Mouse (Mus musculus) CH12.LX (cell line): ENCODE measurements at regions not wholly inside any gene's neighbourhood (a gene's known extent, or its start where the extent isn't known, plus 50 kb on each side); places are given as distances from the start of the nearest gene placed in this dataset.

Source experiments
- DNase-seq: peaks from one replicate; pipeline ENCODE4 v3.0.0-alpha.2; 2013; ENCODE audit errors: extremely low read depth
- H3K27ac ChIP-seq: 2 replicates; pipeline ENCODE4 v1.5.1; 2012; ENCODE audit warnings: low read depth, mild to moderate bottlenecking, control low read depth, moderate library complexity; ENCODE audit not compliant: insufficient read depth
- H3K27me3 ChIP-seq: replicated peaks from 2 replicates; pipeline ENCODE3; 2012; ENCODE audit warnings: inconsistent platforms
- H3K36me3 ChIP-seq, 2 experiments: replicated peaks in 1 of 2; 2 replicates each; pipeline versions ENCODE3 to v1.6.1; 2012; ENCODE audit warnings: inconsistent platforms in 1 of 2, low read length in 1 of 2, mild to moderate bottlenecking in 1 of 2, mixed read lengths in 1 of 2, moderate library complexity in 1 of 2; ENCODE audit not compliant: control insufficient read depth in 1 of 2, insufficient read depth in 1 of 2
- H3K4me1 ChIP-seq, 2 experiments: 2 replicates each; pipeline ENCODE4 v1.6.1; 2012; ENCODE audit warnings: inconsistent platforms in 1 of 2, moderate library complexity in 1 of 2; ENCODE audit not compliant: insufficient read depth in 2 of 2, control insufficient read depth in 1 of 2
- H3K4me2 ChIP-seq: 2 replicates; pipeline ENCODE4 v1.6.1; 2012; ENCODE audit warnings: low read depth, mild to moderate bottlenecking, control low read depth; ENCODE audit not compliant: poor library complexity, insufficient read depth, severe bottlenecking
- H3K4me3 ChIP-seq, 3 experiments: fragments of 150-350 bp in 1 of 3; sonication (generic) in 1 of 3; replicated peaks in 1 of 3; 2 replicates each; pipeline versions ENCODE3 to v1.5.1; 2011 to 2012; ENCODE audit warnings: low read depth in 2 of 3, low read length in 2 of 3, mild to moderate bottlenecking in 2 of 3, moderate library complexity in 2 of 3, control low read depth in 1 of 3, improper control_type of control experiment in 1 of 3, inconsistent platforms in 1 of 3, mixed read lengths in 1 of 3; ENCODE audit not compliant: poor library complexity in 1 of 3
- H3K79me2 ChIP-seq: replicated peaks from 2 replicates; pipeline ENCODE4 v1.6.1; 2012; ENCODE audit warnings: mild to moderate bottlenecking, moderate library complexity; ENCODE audit not compliant: control insufficient read depth, poor library complexity, insufficient read depth, severe bottlenecking; ENCODE audit errors: extremely low read depth
- H3K9ac ChIP-seq: 2 replicates; pipeline ENCODE4 v1.6.1; 2012; ENCODE audit warnings: low read depth, mild to moderate bottlenecking, control low read depth, moderate library complexity; ENCODE audit not compliant: insufficient read depth
- H3K9me3 ChIP-seq: replicated peaks from 2 replicates; pipeline ENCODE3; 2012; ENCODE audit warnings: low read length, inconsistent platforms, mixed read lengths
- BHLHE40 ChIP-seq: IDR thresholded peaks from 2 replicates; pipeline ENCODE4 v1.6.1; 2011; ENCODE audit warnings: mild to moderate bottlenecking, low read depth, low read length, improper control_type of control experiment
- CHD1 ChIP-seq: IDR thresholded peaks from 2 replicates; pipeline ENCODE4 v1.6.1; 2012; ENCODE audit warnings: low read depth, low read length, improper control_type of control experiment, inconsistent platforms
- CHD2 ChIP-seq: IDR thresholded peaks from 2 replicates; pipeline ENCODE4 v1.6.1; 2011; ENCODE audit warnings: low read length, improper control_type of control experiment
- CTCF ChIP-seq, 2 experiments: IDR thresholded peaks in 1 of 2; conservative IDR thresholded peaks in 1 of 2; 2 replicates each; pipeline ENCODE4 v1.5.1; 2011 to 2012; ENCODE audit warnings: low read depth in 2 of 2, low read length in 2 of 2, improper control_type of control experiment in 1 of 2, inconsistent platforms in 1 of 2, mild to moderate bottlenecking in 1 of 2, moderate library complexity in 1 of 2
- E2F4 ChIP-seq: IDR thresholded peaks from 2 replicates; pipeline ENCODE4 v1.6.1; 2011; ENCODE audit warnings: low read depth, low read length, improper control_type of control experiment; ENCODE audit not compliant: insufficient replicate concordance
- EP300 ChIP-seq: IDR thresholded peaks from 2 replicates; pipeline ENCODE4 v1.6.1; 2011; ENCODE audit warnings: low read length, improper control_type of control experiment
- ETS1 ChIP-seq: conservative IDR thresholded peaks from 2 replicates; pipeline ENCODE4 v1.6.1; 2012; ENCODE audit warnings: low read depth, mild to moderate bottlenecking, inconsistent platforms, low read length, improper control_type of control experiment, moderate library complexity
- HCFC1 ChIP-seq: IDR thresholded peaks from 2 replicates; pipeline ENCODE4 v1.6.1; 2012; ENCODE audit warnings: low read depth, mild to moderate bottlenecking, inconsistent platforms, low read length, improper control_type of control experiment
- IRF4 ChIP-seq: IDR thresholded peaks from 2 replicates; pipeline ENCODE4 v1.6.1; 2014; ENCODE audit warnings: low read depth, mild to moderate bottlenecking, inconsistent platforms, low read length, improper control_type of control experiment
- MAFK ChIP-seq: IDR thresholded peaks from 2 replicates; pipeline ENCODE4 v1.6.1; 2011; ENCODE audit warnings: low read length, improper control_type of control experiment; ENCODE audit not compliant: insufficient replicate concordance
- MXI1 ChIP-seq: IDR thresholded peaks from 2 replicates; pipeline ENCODE4 v1.6.1; 2011; ENCODE audit warnings: mild to moderate bottlenecking, low read depth, low read length, improper control_type of control experiment
- NELFE ChIP-seq: IDR thresholded peaks from 2 replicates; pipeline ENCODE4 v1.6.1; 2011; ENCODE audit warnings: low read depth, low read length, improper control_type of control experiment
- RAD21 ChIP-seq: IDR thresholded peaks from 2 replicates; pipeline ENCODE4 v1.6.1; 2011; ENCODE audit warnings: low read depth, mild to moderate bottlenecking, low read length, improper control_type of control experiment, moderate library complexity
- RCOR1 ChIP-seq: conservative IDR thresholded peaks from 2 replicates; pipeline ENCODE4 v1.6.1; 2012; ENCODE audit warnings: low read depth, mild to moderate bottlenecking, inconsistent platforms, low read length, improper control_type of control experiment
- SMC3 ChIP-seq: IDR thresholded peaks from 2 replicates; pipeline ENCODE4 v1.6.1; 2011; ENCODE audit warnings: low read depth, low read length, improper control_type of control experiment
- TBP ChIP-seq: conservative IDR thresholded peaks from 2 replicates; pipeline ENCODE4 v1.6.1; 2011; ENCODE audit warnings: low read depth, low read length, improper control_type of control experiment
- UBTF ChIP-seq: IDR thresholded peaks from 2 replicates; pipeline ENCODE4 v1.6.1; 2012; ENCODE audit warnings: low read depth, mild to moderate bottlenecking, inconsistent platforms, low read length, improper control_type of control experiment, moderate library complexity
- USF1 ChIP-seq: IDR thresholded peaks from 2 replicates; pipeline ENCODE4 v1.6.1; 2014; ENCODE audit warnings: low read depth, mild to moderate bottlenecking, inconsistent platforms, low read length, improper control_type of control experiment
- ZKSCAN1 ChIP-seq: IDR thresholded peaks from 2 replicates; pipeline ENCODE4 v1.6.1; 2012; ENCODE audit warnings: low read depth, inconsistent platforms, low read length, improper control_type of control experiment, borderline replicate concordance
- ZNF384 ChIP-seq: IDR thresholded peaks from 2 replicates; pipeline ENCODE4 v1.6.1; 2012; ENCODE audit warnings: low read depth, low read length, improper control_type of control experiment, inconsistent platforms
- dilution Hi-C: fragments of 300-500 bp; cut with MboI; formaldehyde crosslinking; loops from 2 replicates; pipeline ENCODE4 v1.14.3; 2020; ENCODE audit warnings: low sequenced_read_pairs; ENCODE audit not compliant: extremely low pct_unique_long_range_greater_than_20kb, extremely low pct_ligation_motif_present
- in situ Hi-C: fragments of 300-500 bp; cut with MboI; formaldehyde crosslinking; loops from 3 replicates; pipeline ENCODE4 v1.14.3; 2019; ENCODE audit warnings: low sequenced_read_pairs, low pct_ligation_motif_present, low pct_unique_long_range_greater_than_20kb, mixed read lengths

DNA sequence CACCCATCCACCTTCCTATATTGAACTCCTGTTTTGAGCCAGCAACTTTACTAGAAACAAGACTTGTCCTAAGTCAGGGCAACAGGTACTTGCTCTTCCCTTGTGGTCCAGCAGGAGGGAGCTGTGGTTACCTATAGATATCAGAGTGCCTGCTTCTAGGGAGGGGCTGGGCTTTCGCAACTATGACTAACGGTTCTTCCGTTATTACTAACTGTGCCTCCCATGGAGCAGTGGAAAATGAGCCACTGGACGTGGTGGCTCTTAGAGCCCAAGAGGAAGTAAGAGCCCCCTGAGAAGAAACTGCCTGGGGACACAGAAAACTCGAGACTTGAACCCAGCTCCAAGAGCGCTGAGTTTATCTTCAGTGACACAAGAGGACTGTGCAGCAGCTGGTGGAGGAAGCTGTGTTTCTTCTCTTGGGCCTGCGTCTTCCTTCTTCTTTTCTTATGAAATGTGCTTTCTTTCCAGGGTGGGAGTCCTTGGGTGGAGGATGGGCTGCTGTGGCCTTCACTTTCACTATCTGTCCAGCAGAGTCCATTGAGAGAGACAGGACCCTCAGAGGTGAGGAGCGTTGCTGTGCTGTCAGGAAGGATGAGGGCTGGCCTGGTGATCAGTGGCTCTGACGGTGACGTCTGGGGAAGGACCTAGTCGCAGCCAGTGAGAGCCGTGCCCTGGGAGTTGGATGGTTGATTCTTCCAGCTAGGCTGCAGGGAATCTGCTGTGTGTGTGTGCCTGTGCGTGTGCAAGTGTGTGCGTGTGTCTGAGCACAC, 222.7 kb upstream of the Nxpe4 start:
- TF ChIP-seq TBP (no peak), ZNF384 (no peak), MXI1 (no peak), CHD2 (no peak), CTCF (conservative IDR thresholded peaks at IDR 0.05 in 1 of 2, IDR thresholded peaks at IDR 0.05 in 1 of 2; ENCODE audit: low read depth in 2 of 2, low read length in 2 of 2) (no peak), E2F4 (no peak), EP300 (no peak), BHLHE40 (no peak), USF1 (no peak), SMC3 (no peak), RAD21 (no peak), IRF4 (no peak), HCFC1 (no peak), MAFK (no peak), NELFE (no peak), ZKSCAN1 (no peak), CHD1 (no peak), ETS1 (no peak), RCOR1 (no peak), UBTF (no peak)
- Histone ChIP-seq H3K36me3 (no peaks in the 10 kb centered on the region), H3K4me2 (no peak overlapping the region), H3K79me2 (no peaks in the 10 kb centered on the region), H3K9ac (no peak overlapping the region), H3K4me1 (no peaks in the 10 kb centered on the region), H3K27me3 (no peaks in the 10 kb centered on the region), H3K27ac (no peak overlapping the region), H3K4me3 (no peak overlapping the region), H3K9me3 (peaks cover 65% of the 10 kb centered on the region)
- in situ Hi-C loops (no loop called here), dilution Hi-C loops (no loop called here)
- peak; percentile 6 for DNase-seq
